In the genomic region with DNA sequence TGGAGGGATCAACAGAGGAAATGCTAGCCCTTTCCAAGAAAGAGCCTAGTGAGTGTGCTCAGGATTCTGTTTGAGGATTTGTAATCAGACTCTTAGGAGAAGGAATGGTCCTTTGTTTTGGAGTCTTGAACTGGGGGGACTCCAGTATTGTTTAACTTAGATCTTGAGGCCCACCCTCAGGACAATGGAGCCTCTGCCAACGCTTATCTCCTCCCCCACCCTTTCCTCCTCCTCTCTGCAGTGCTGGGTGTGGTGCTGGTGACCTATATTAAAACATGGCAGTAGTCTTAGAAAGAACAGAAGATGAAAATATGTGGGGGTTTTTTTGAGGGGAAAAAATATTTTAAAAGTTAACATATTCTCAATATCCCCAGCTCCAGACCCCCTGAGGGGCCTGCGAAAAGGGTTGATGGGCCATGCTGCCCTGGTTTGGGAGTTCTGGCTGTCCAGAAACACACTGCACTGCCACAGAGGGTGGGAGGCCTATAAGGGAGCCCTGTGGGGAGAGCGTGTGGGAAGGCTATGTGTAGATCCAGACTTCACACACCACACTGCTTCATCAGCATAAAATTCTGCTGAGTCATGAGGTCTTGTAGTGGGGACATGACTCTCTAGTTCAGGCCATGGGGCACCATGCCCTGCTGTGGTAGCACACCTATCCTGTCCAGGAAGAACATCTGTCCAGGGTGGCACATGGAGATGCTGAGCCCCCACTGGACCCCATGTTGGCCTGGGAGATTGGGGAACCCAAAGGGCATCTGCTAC, we compare ENCODE assay signal across 12 mouse cellular contexts. TPM values are rescaled to one million over a fixed set of nuclear protein-coding genes. Genes with fewer than 3 reads are reported as not detected.
A peak's percentile ranks its signal among the peaks of the same experiment; 100 is the strongest.
DNase-seq lines count a peak whose midpoint lies in the region; ATAC-seq and TF ChIP-seq lines count a peak whose summit lies in the region.
"Had no signal": no experiment of that assay in that cellular context is flagged by ENCODE, and none has a peak within 500 bp of the region (broad histone marks: within the 10 kb centered on the region; RNA-seq: fewer than 3 reads in every experiment).

No protein-coding gene starts in this region.

- TF ChIP-seq CTCF in G1E (IDR thresholded peaks at IDR 0.05; ENCODE audit: low read depth, low read length) = no peak
- no peak for TF ChIP-seq CTCF in left cerebral cortex, adult 2 months (IDR thresholded peaks at IDR 0.05)

- H3K4me1 ChIP-seq in kidney, embryonic 15.5 days = no peaks in the 10 kb centered on the region
- peaks cover 18% of the 10 kb centered on the region for H3K4me1 ChIP-seq in G1E (ENCODE audit: insufficient read depth, low read depth, low read length)
- 0 out of 2 replicates have a peak, but pooled peaks cover 2% of the 10 kb centered on the region for H3K4me1 ChIP-seq in intestine, embryonic 15.5 days (replicated peaks)

- WGBS in kidney, embryonic 15.5 days = 87% methylated on average over 3 of the region's 3 CpGs
- WGBS in intestine, embryonic 15.5 days = 80% methylated on average over 3 of the region's 3 CpGs

- peak; percentile 49; the same call in 1 of the 2 replicates for ATAC-seq in kidney, embryonic 15.5 days (replicated peaks; ENCODE audit: low FRiP score)
- ATAC-seq in G1E (ENCODE audit: extremely low read depth, insufficient number of reproducible peaks, low FRiP score, poor library complexity, severe bottlenecking) = 0 out of 2 replicates have a peak, but pooled peaks have one; percentile 45
- peak; percentile 26; the same call in 1 of the 2 replicates for ATAC-seq in intestine, embryonic 15.5 days
- peak; percentile 23; the same call in 1 of the 2 replicates for ATAC-seq in megakaryocyte, adult 5-6 weeks (ENCODE audit: poor library complexity, severe bottlenecking)
- ATAC-seq: forebrain, embryonic 14.5 days had no signal

- no peak overlapping the region for H3K9ac ChIP-seq in kidney, embryonic 15.5 days
- H3K9ac ChIP-seq in intestine, embryonic 15.5 days = no peak overlapping the region

- no peak for DNase-seq in kidney, postnatal 4 days
- DNase-seq in G1E (ENCODE audit: low spot score) = no peak
- DNase-seq in left cerebral cortex, adult 2 months (ENCODE audit: extremely low spot score in 1 of 2, low spot score in 2 of 2) = no peak
- DNase-seq in gastrocnemius, postnatal 25 days = no peak
- DNase-seq: heart, postnatal 14 days; kidney, adult 9 months; right cerebral cortex, postnatal 4 days; thymus, adult 18-20 months had no signal

- H3K27me3 ChIP-seq in kidney, embryonic 15.5 days = no peaks in the 10 kb centered on the region
- no peaks in the 10 kb centered on the region for H3K27me3 ChIP-seq in G1E (ENCODE audit: insufficient read depth, low read length)
- H3K27me3 ChIP-seq in intestine, embryonic 15.5 days (replicated peaks) = no peaks in the 10 kb centered on the region

- H3K36me3 ChIP-seq in kidney, embryonic 15.5 days = peaks cover 4% of the 10 kb centered on the region
- peaks cover 62% of the 10 kb centered on the region for H3K36me3 ChIP-seq in G1E (replicated peaks)
- no peaks in the 10 kb centered on the region for H3K36me3 ChIP-seq in intestine, embryonic 15.5 days

- H3K4me3 ChIP-seq in kidney, embryonic 15.5 days (replicated peaks) = no peak overlapping the region
- peak overlapping the region; percentile 23; the same call in 1 of the 2 replicates for H3K4me3 ChIP-seq in G1E (ENCODE audit: low read depth, low read length)
- no peak overlapping the region for H3K4me3 ChIP-seq in intestine, embryonic 15.5 days (replicated peaks)
- H3K4me3 ChIP-seq in left cerebral cortex, adult 2 months = no peak overlapping the region

- intact Hi-C loops in left cerebral cortex, adult 2 months (cut with DNase I) = no loop called here

- H3K9me3 ChIP-seq in kidney, embryonic 15.5 days (replicated peaks) = no peaks in the 10 kb centered on the region
- peaks cover under 1% of the 10 kb centered on the region; the same call in 1 of the 2 replicates for H3K9me3 ChIP-seq in G1E (replicated peaks)
- no peaks in the 10 kb centered on the region for H3K9me3 ChIP-seq in intestine, embryonic 15.5 days

- H3K27ac ChIP-seq in kidney, embryonic 15.5 days = no peak overlapping the region
- H3K27ac ChIP-seq in intestine, embryonic 15.5 days = no peak overlapping the region
- H3K27ac ChIP-seq in left cerebral cortex, adult 2 months = no peak overlapping the region

- H3K4me2 ChIP-seq in kidney, embryonic 15.5 days = no peak overlapping the region
- H3K4me2 ChIP-seq in intestine, embryonic 15.5 days (replicated peaks) = no peak overlapping the region

RNA-seq across cellular contexts. Expression of gene Nr2c1, which starts 50.6 kb away (rescaled TPM):
- 8.5 and 9.7 TPM in 2 replicates for polyA plus RNA-seq in kidney, embryonic 15.5 days (2015; fragmentation: Nextera tagmentation; extraction: Ambion mirVana)
- 12.2 and 12.6 TPM in 2 replicates for total RNA-seq in G1E (2014; fragmentation: Nextera tagmentation)
- total RNA-seq in G1E (2017) = 4.8 and 5.1 TPM in 2 replicates
- 0.80 and 1.1 TPM in 2 replicates for polyA plus RNA-seq in G1E (2012)
- polyA plus RNA-seq in intestine, embryonic 15.5 days (2015; fragmentation: Nextera tagmentation; extraction: Ambion mirVana) = 8.3 and 9.0 TPM in 2 replicates
- 9.8 and 10.6 TPM in 2 replicates for total RNA-seq in megakaryocyte, adult 5-6 weeks (2015)
- total RNA-seq in megakaryocyte, adult 5-6 weeks (2017) = 3.5 and 3.9 TPM in 2 replicates
- total RNA-seq in left cerebral cortex, adult 2 months (2021) = 1 to 10 TPM; 7.7 to 9.1 TPM
- 1 to 10 TPM; 5.4 to 6.1 TPM for total RNA-seq in gastrocnemius, postnatal 25 days (2021)
